Mouse (Mus musculus) embryonic fibroblast, embryonic 13.5 days (primary cell): Measurements from ENCODE around the gene Rabif.

Experiments used
- CTCF ChIP-seq: IDR thresholded peaks from 2 replicates; pipeline ENCODE4 v1.5.1; 2011; ENCODE audit warnings: mild to moderate bottlenecking, control low read depth, low read length, moderate library complexity, borderline replicate concordance; ENCODE audit not compliant: insufficient read depth
- POLR2A ChIP-seq: IDR thresholded peaks from 2 replicates; pipeline ENCODE4 v1.6.1; 2011; ENCODE audit warnings: low read depth, mild to moderate bottlenecking, control low read depth, low read length, moderate library complexity

- TF ChIP-seq CTCF (no peak), POLR2A (peak; percentile 78)
Measured at GRCm38 (mm10) chr1:134454904-134455824, 39.3 kb upstream of the Rabif start, which contains the start of gene Klhl12.
